Mouse (Mus musculus) megakaryocyte, embryonic 14.5 days (primary cell): ENCODE results near the gene Arid4b.

ENCODE experiments used
- FLI1 ChIP-seq: IDR thresholded peaks from 2 replicates; pipeline ENCODE4 v1.6.1; 2012; ENCODE audit warnings: low read length, inconsistent platforms, mixed read lengths
- GATA1 ChIP-seq: IDR thresholded peaks from 3 replicates; pipeline ENCODE4 v1.6.1; 2012; ENCODE audit warnings: mixed read lengths, low read length, inconsistent platforms, borderline replicate concordance

DNA sequence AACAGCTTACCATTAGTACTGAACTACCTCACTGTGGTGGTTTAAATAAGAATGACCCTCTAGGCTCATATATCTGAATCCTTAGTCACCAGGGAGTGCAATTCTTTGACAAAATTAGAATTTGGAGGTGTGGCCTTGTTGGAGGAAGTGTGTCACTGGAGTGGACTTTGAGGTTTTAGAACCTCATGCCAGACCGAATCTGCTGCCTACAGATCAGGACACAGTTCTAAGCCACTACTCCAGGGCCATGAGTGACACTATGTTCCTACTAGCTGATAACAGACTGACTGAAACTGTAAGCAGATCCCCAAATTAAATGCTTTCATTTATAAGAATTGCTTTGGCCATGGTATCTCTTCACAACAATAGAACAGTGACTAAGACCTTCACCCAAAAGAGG lies 13.2 kb upstream of the Arid4b start:
- TF ChIP-seq GATA1 (no peak), FLI1 (no peak)
